Mouse (Mus musculus): Measurements from ENCODE around the gene Ank3. TPM values are rescaled to one million over a fixed set of nuclear protein-coding genes. Genes with fewer than 3 reads are reported as not detected.
A peak's percentile ranks its signal among the peaks of the same experiment; 100 is the strongest.

Ank3 gene
- total and polyA plus RNA-seq, 2 experiments from 2014 or later, result 60.1 to 239 TPM

DNA sequence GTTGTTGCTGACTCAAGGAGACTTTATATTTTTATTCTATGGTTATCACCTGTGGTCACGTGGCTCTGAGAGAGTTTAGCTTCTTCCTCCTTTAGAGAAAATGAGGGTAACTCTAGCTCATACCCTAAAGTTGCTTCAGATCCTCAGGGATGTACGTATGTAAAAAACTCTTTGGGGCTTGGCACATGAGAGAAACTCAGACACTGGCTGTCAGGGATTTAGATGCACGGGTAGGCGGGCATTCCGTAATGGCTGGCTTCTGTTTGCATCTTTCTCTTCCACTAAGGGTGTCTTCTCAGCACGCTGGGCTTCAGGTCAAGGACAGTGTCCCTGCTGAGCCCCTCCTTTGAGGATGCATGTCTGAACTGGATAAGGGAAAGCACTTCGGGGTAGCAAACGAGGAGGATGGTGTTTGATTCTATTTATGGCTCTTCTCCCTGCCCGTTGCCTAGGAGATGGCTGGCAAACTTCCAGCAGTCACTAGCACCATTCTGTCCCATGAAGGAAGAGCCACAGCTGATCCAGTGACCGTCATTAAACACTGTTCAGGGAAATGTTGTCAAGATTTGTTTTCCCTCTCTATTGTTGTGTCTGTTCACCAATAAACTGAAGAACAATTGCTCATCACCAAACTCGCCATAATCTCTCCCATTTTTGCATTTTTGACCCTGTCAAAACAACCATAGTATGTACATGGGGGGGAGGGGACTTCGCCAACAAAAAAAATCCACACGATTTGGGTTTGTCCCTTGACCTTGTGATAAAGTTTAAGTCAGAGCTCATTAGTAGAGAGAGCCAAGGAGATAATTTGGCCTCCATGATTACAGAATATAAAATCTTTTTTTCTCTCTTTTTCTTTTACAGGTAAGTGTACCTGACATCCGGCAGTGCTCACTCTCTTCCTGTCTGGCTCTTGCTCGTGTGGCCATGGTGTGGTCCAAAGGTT lies 195.9 kb downstream of the Ank3 start:
- WGBS, result 27% methylated on average over 15 of the region's 15 CpGs
- H3K4me1 ChIP-seq (ENCODE audit: insufficient read depth, low read length), result peaks cover 17% of the 10 kb centered on the region; the same call in 1 of the 2 replicates
- TF ChIP-seq CTCF (IDR thresholded peaks at IDR 0.05; ENCODE audit: low read depth), result no peak
- H3K9ac ChIP-seq (replicated peaks; ENCODE audit: low read length), result no peak overlapping the region
- peak; percentile 88 for ATAC-seq
- peak overlapping the region; percentile 51 for H3K4me2 ChIP-seq (ENCODE audit: low read depth, low read length)
- no peaks in the 10 kb centered on the region for H3K36me3 ChIP-seq (ENCODE audit: insufficient read depth, low read length)
- peak; percentile 91 for DNase-seq (ENCODE audit: low spot score)
- H3K4me3 ChIP-seq (ENCODE audit: low read length), result 0 out of 2 replicates have a peak overlapping the region, but pooled peaks have one; percentile 11
- H3K27ac ChIP-seq, result peak overlapping the region; percentile 71
- H3K9me3 ChIP-seq (ENCODE audit: low read length), result no peaks in the 10 kb centered on the region
- no peaks in the 10 kb centered on the region for H3K27me3 ChIP-seq (ENCODE audit: insufficient read depth, low read length)

DNA sequence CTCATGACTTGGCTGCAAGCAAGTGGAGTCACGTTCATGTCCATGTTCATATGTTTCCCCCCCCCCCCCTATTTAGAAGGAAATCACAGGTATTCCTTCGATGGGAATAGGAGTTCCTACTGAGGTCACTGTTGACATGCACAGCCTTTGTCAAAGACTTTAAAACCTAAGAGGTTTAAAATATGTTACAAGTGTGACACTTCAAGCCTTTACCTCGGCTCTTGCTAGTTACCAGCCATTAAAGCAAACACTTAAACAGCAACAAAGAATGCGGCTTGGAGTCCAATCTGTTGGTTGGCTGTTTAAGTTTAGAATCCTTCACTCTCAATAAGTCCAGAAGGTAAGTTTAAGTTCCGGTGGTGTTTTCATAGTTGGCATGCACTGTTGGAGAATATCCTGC lies 196.9 kb downstream of the Ank3 start:
- TF ChIP-seq CTCF (IDR thresholded peaks at IDR 0.05; ENCODE audit: low read depth), result no peak
- H3K27ac ChIP-seq, result no peak overlapping the region
- no peak overlapping the region for H3K4me3 ChIP-seq (ENCODE audit: low read length)
- H3K27me3 ChIP-seq (ENCODE audit: insufficient read depth, low read length), result no peaks in the 10 kb centered on the region
- DNase-seq (ENCODE audit: low spot score) (no peak), ATAC-seq (no peak)
- no peak overlapping the region for H3K9ac ChIP-seq (replicated peaks; ENCODE audit: low read length)
- H3K4me2 ChIP-seq (ENCODE audit: low read depth, low read length), result no peak overlapping the region
- H3K36me3 ChIP-seq (ENCODE audit: insufficient read depth, low read length), result no peaks in the 10 kb centered on the region
- H3K9me3 ChIP-seq (ENCODE audit: low read length), result no peaks in the 10 kb centered on the region
- H3K4me1 ChIP-seq (ENCODE audit: insufficient read depth, low read length), result peaks cover 17% of the 10 kb centered on the region; the same call in 1 of the 2 replicates
- WGBS, result 83% methylated on average over 5 of the region's 5 CpGs

DNA sequence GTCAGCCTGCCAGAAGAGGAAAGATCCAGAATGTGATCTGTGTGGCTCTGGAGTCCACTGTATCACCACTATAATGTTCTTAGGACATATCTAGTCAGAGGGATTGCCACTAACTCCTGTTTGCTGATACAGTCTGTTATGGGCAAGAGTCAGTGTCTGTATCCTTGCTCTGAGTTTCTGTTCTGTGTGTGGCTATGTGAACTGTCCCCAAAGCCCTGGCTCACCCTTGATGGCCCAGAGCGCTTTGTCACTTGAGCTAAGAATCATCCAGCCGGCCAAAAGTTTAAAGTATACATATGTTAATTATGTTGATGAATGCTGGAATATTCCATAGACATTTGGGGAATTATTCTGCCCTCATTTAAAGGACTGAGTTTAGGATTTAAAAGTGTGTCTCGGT lies 202.9 kb downstream of the Ank3 start:
- no peaks in the 10 kb centered on the region for H3K27me3 ChIP-seq (ENCODE audit: insufficient read depth, low read length)
- ATAC-seq, result no peak
- no peak overlapping the region for H3K27ac ChIP-seq
- H3K4me1 ChIP-seq (ENCODE audit: insufficient read depth, low read length), result peaks cover 3% of the 10 kb centered on the region; the same call in 1 of the 2 replicates
- H3K4me2 ChIP-seq (ENCODE audit: low read depth, low read length), result no peak overlapping the region
- H3K9me3 ChIP-seq (ENCODE audit: low read length), result no peaks in the 10 kb centered on the region
- no peak overlapping the region for H3K9ac ChIP-seq (replicated peaks; ENCODE audit: low read length)
- no peak overlapping the region for H3K4me3 ChIP-seq (ENCODE audit: low read length)
- no peak for DNase-seq (ENCODE audit: low spot score)
- H3K36me3 ChIP-seq (ENCODE audit: insufficient read depth, low read length), result no peaks in the 10 kb centered on the region
- WGBS, result 80% methylated on average over 3 of the region's 3 CpGs
- TF ChIP-seq CTCF (IDR thresholded peaks at IDR 0.05; ENCODE audit: low read depth), result no peak

DNA sequence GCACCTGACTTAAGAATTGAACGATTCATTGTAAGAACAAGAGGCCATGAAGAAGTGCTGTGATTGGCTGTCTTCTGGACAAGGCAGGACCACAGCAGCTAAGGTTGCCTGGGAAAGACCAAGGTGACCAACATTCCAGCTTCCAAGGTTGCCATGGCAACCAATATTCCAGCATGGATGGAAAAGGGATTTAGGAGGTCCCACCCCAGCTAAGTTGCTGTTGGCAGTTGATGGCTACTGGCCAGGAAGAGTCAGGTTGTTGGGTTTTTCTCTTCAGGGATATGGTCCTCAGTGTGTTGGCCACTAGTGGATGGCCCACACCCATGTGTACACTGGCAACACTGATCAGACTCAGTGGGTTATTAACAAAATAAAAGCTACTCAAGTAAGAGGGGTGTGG lies 204.1 kb downstream of the Ank3 start:
- no peak overlapping the region for H3K4me3 ChIP-seq (ENCODE audit: low read length)
- H3K9me3 ChIP-seq (ENCODE audit: low read length), result no peaks in the 10 kb centered on the region
- DNase-seq (ENCODE audit: low spot score) (no peak), ATAC-seq (no peak)
- peaks cover 3% of the 10 kb centered on the region; the same call in 1 of the 2 replicates for H3K4me1 ChIP-seq (ENCODE audit: insufficient read depth, low read length)
- H3K9ac ChIP-seq (replicated peaks; ENCODE audit: low read length), result no peak overlapping the region
- WGBS, result 70% methylated on average over 1 of the region's 1 CpGs
- H3K27me3 ChIP-seq (ENCODE audit: insufficient read depth, low read length), result no peaks in the 10 kb centered on the region
- no peak for TF ChIP-seq CTCF (IDR thresholded peaks at IDR 0.05; ENCODE audit: low read depth)
- H3K36me3 ChIP-seq (ENCODE audit: insufficient read depth, low read length), result no peaks in the 10 kb centered on the region
- H3K4me2 ChIP-seq (ENCODE audit: low read depth, low read length), result no peak overlapping the region
- H3K27ac ChIP-seq, result no peak overlapping the region

DNA sequence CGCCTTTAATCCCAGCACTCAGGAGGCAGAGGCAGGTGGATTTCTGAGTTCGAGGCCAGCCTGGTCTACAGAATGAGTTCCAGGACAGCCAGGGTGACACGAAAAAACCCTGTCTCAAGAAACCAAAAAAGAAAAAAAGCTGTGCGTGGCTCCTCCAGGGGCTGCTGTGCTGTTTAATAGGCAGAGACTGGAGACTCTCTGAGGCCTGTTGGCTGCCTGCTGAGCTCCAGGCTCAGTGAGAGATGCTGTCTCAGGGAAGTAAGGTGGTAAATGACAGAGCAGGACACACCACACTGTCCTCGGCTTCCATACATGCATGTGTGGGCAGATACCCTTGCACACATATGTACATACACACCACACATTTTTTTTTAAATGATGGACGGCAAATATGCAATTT lies 206.0 kb downstream of the Ank3 start:
- no peak overlapping the region for H3K4me3 ChIP-seq (ENCODE audit: low read length)
- no peaks in the 10 kb centered on the region for H3K36me3 ChIP-seq (ENCODE audit: insufficient read depth, low read length)
- WGBS, result 76% methylated on average over 6 of the region's 6 CpGs
- ATAC-seq (0 out of 2 replicates have a peak, but pooled peaks have one; percentile 8), DNase-seq (ENCODE audit: low spot score) (no peak)
- no peak overlapping the region for H3K4me2 ChIP-seq (ENCODE audit: low read depth, low read length)
- peaks cover 3% of the 10 kb centered on the region; the same call in 1 of the 2 replicates for H3K4me1 ChIP-seq (ENCODE audit: insufficient read depth, low read length)
- TF ChIP-seq CTCF (IDR thresholded peaks at IDR 0.05; ENCODE audit: low read depth), result no peak
- H3K27me3 ChIP-seq (ENCODE audit: insufficient read depth, low read length), result no peaks in the 10 kb centered on the region
- H3K9ac ChIP-seq (replicated peaks; ENCODE audit: low read length), result no peak overlapping the region
- H3K27ac ChIP-seq, result no peak overlapping the region
- no peaks in the 10 kb centered on the region for H3K9me3 ChIP-seq (ENCODE audit: low read length)

DNA sequence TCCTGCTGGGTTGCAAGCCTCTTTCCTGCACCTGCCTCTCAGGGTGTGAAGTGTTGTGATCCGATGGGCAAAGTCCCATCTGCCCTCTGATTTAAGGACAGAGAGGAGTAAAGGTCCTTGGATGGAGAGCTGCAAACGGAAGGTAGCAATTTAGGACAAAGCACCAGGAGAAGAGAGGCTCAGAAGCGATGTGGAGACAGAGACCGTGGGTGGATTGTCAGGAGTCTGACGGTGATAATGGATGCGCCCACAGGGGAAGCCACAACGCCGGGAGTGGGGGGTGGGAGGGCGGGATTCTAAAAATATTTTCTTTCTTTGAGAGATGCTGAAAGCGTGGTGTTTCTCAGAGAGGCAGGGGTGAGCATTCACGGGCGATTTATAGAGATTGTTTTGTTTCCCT lies 206.6 kb downstream of the Ank3 start:
- H3K9ac ChIP-seq (replicated peaks; ENCODE audit: low read length), result no peak overlapping the region
- DNase-seq (ENCODE audit: low spot score) (no peak), ATAC-seq (no peak)
- no peaks in the 10 kb centered on the region for H3K9me3 ChIP-seq (ENCODE audit: low read length)
- no peak overlapping the region for H3K4me2 ChIP-seq (ENCODE audit: low read depth, low read length)
- no peaks in the 10 kb centered on the region for H3K36me3 ChIP-seq (ENCODE audit: insufficient read depth, low read length)
- no peaks in the 10 kb centered on the region for H3K27me3 ChIP-seq (ENCODE audit: insufficient read depth, low read length)
- H3K27ac ChIP-seq, result no peak overlapping the region
- peaks cover 3% of the 10 kb centered on the region; the same call in 1 of the 2 replicates for H3K4me1 ChIP-seq (ENCODE audit: insufficient read depth, low read length)
- no peak overlapping the region for H3K4me3 ChIP-seq (ENCODE audit: low read length)
- no peak for TF ChIP-seq CTCF (IDR thresholded peaks at IDR 0.05; ENCODE audit: low read depth)
- 30% methylated on average over 12 of the region's 12 CpGs for WGBS
